Mouse (Mus musculus): Measurements from ENCODE around the gene Crtc2.

The Crtc2 gene

DNA sequence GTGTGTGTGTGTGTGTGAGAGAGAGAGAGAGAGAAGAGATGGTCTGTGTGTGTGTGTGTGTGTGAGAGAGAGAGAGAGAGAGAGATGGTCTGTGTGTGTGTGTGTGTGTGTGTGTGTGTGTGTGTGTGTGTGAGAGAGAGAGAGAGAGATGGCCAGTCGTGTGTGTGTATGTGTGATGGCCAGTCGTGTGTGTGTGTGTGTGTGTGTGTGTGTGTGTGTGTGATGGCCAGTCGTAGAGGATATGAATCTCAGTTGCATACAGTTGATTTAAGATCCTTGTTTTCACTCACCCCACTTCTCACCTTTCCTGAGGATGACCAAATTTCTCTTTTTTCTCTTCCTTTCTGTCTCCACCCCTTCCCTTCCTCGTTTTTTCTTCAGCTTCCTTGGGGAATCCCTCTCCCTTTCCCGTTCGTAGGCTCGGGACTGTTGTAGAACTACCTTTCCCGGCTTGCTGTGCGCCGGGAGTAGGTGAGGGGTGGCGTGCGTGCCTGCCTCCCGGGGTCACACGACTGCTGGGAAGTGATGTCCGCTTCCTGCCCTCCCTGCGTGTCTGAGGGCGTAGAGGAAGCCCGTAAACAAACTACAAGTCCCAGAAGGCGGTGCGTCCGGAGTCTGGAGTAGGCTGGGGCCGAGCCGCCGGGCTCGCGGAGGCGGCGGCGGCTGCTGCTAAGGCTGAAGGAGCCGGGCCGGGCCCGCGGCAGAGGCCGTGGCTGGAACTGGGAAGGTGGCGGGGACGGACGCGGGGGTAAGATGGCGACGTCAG lies at the start of gene Crtc2:
Gene Crtc2 (plus strand): TSS at position 511 of the 766 bp plus-strand sequence.
- DNase-seq, result peak; percentile 95

DNA sequence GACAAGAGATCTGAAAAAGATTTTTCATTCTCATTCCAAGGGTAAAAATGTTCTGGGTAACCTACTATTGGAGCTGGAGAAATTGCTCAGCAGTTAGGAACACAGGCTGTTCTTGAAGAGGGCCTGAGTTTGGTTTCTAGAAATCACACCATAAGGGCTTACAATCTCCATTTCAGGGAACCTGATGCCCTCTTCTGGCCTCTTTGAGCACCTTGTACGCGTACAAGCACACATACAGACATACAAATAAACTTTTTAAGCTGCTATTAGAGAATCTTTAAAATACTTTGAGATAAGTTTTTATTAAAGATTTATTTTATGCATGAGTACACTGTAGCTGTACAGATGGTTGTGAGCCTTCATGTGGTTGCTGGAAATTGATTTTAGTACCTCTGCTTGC lies 49.4 kb upstream of the Crtc2 start:
- DNase-seq, result no peak

DNA sequence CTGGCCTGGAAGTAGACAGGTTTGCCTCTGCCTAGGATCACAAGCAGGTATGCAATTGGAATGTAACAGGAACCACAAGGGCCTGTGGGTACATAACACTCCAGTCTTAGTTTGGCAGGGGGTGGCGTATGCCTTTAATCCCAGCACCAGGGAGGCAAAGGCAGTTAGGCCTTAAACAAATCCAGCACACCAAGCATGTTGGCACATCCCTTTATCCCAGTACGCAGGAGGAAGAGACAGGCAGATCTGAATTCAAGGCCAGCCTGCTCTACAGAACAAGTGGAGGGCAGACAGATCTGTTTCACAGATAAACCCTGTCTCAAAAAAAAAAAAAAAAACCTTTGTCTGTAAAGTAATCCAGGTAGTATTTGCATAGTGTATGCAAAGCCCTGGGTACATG lies 45.3 kb upstream of the Crtc2 start:
- no peak for DNase-seq

- DNase-seq, result no peak
Observed at GRCm38 (mm10) chr3:90209908-90210566, 43.9 kb upstream of the Crtc2 start.

- no peak for DNase-seq
Observed at GRCm38 (mm10) chr3:90211475-90212398, 42.2 kb upstream of the Crtc2 start.

DNA sequence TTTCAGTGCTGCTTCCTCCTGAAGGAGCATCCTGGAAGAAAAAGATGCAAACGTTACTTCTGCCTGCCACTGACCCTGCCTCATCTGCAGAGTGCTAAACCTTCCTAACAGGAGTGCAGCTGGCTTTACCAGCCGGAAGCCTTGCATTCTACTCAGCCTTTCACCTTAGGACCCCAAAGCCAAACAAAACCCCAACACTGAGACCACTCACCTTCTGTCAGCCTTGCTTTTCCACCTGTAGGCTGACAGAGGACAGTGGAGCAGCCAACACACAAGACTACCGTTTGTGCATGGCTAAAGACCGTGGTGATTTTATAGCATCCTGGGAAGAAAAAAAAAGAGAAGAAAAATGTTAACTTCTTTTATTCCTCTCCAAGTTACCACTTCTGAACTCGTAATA lies 41.2 kb upstream of the Crtc2 start:
- no peak for DNase-seq

DNA sequence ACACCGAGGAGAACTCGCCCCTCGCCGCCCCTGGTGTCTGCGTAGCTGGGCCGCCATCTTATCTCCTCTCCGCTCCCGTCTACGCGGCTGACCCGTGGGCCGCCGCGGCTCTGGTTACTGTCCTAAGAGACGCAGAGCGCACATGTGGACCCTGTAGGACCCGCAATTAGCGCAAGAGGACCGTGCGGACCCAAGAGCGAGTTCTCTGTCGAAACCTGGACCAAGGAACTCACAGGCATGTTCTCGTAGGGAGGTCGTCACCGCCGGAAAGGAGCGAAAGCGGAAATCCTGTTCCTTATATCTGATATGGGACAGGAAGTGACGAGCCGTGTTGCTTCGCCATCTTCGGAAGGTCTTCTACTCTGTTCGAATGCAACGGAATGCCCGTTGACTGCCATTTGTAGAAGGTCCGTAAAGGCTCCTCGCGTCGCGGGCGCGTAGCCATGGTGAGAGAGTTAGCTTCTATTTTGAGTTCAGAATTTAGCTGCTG lies 40.5 kb upstream of the Crtc2 start, which contains the start of the genes Rps27 and Rab13:
Gene Rps27 (minus strand): TSS at position 275 of the 490 bp plus-strand sequence.
Gene Rab13 (plus strand): TSS at position 319 of the 490 bp plus-strand sequence.
- DNase-seq, result peak; percentile 86

- DNase-seq, result peak; percentile 24
Observed at GRCm38 (mm10) chr3:90213956-90214684, 39.8 kb upstream of the Crtc2 start.

- DNase-seq, result no peak
Observed at GRCm38 (mm10) chr3:90215825-90216380, 38.1 kb upstream of the Crtc2 start.

DNA sequence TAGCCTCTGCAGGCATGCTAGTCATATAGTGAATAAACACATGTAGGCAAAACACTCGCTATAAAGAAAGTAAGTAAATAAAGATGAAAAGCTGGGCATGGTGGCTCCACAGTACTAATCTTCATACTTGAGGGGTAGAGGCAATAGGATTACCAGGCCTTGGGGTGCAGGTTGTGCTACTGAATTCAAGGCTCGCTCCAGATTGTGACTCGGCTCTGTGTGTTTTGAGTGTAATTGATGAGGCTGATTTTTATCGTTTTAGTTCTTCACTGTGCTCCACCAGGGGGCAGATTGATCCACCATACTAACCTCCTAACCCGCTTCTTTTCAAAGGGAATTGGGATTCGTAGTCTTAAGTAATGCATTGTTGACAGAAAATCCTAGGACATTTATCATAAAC lies 33.9 kb upstream of the Crtc2 start:
- peak; percentile 67 for DNase-seq

- peak; percentile 34 for DNase-seq
Observed at GRCm38 (mm10) chr3:90220531-90220951, 33.4 kb upstream of the Crtc2 start.

DNA sequence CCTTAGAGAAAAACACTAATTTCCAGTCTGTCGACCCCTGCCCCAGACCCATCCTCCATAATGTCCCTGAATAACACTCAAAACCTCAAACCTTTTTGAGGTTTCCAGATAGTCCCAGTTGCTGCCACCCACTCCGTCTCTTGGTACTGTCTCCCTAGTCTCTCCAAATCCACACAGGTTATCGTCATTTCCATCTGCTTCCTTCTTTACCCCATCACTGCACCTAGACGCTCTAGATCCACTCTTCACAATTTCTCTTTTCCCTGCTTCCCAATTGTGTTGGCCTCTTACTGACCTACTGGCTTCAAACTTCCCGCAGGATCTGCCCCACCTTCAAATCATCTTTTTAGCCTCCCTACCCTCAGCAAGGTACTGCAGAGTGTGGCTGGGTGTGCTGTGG lies 32.8 kb upstream of the Crtc2 start:
- DNase-seq, result no peak

DNA sequence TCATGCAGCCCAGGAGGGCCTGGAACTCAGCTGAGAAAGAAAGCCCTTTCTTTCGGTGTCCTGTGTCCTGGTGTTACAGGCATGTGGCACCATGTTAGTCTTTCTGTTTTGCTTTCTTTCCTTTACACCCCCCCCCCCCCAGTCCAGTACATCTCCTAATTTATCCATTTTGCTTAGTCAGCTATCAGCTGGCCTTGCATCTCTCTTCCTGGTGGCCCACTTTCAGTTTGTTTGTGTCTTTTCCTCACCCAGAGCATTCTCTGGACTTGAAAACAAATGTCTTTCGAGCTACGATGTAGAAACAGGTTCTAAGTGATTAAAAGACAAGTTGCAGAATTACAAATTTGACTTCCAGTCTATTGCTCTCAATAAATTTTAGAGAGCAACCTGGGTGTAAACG lies 31.5 kb upstream of the Crtc2 start:
- no peak for DNase-seq

DNA sequence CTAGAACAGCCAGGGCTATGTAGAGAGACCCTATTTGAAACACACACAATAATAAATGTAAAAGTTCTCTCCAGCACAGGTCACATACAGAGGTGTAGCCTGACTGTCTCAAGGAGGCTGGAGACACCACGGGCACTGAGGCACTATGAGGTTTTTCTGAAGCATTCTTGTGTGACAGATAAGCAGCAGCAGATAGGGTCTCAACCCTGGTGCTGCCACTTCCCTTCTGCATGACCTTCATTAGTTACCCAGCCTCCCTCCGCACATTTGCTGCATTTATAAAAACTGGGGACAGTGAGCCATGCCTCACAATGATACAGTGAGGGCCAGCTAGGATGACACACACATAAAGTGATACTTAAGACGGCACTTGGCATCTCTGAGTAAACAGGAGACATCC lies 31.0 kb upstream of the Crtc2 start:
- no peak for DNase-seq

- DNase-seq, result no peak
Observed at GRCm38 (mm10) chr3:90224331-90224730, 29.6 kb upstream of the Crtc2 start.

DNA sequence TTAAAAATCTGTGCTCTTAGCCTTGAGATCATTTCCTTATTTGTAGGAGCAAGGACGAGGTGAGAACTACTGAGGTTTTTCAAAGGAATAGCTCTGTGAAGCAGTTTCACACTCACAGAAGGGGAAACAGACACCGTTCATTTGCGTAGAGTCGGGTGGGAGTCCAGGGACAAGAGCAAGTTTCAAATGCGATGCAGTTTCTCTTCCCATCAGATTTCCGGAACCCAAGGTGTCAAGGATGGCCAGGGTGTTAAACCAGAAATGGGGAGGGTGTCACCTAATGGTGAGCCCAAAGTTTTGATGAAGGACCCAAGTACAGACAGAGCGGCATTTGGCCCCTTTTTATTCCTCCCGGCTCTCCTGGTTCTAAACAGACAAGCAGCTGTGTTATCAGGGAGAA lies 22.9 kb upstream of the Crtc2 start:
- no peak for DNase-seq

GRCm38 (mm10) chr3:90231507-90232333 lies 22.2 kb upstream of the Crtc2 start, which contains the start of gene Jtb:
Jtb (plus strand) TSS chr3:90231597.
- DNase-seq, result peak; percentile 89

DNA sequence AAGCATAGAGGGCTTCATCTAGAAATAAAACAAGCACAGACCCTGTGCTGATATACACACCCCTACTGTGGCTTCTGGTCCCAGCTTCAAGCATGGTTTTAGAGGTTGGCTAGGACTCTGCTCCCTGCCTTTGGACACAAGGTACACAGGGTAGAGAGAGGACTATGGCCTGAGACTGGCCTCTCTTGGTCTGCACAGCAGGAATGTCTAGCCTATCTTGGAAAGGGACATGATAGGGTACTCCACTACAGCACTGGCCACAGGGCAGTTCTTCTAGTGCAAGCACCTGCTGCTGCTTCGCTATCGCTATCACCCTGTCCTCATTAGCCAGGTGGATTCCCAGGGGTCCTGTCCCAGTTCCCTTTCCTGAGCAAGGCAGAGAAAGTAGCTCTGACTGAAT lies 12.7 kb upstream of the Crtc2 start:
- no peak for DNase-seq

DNA sequence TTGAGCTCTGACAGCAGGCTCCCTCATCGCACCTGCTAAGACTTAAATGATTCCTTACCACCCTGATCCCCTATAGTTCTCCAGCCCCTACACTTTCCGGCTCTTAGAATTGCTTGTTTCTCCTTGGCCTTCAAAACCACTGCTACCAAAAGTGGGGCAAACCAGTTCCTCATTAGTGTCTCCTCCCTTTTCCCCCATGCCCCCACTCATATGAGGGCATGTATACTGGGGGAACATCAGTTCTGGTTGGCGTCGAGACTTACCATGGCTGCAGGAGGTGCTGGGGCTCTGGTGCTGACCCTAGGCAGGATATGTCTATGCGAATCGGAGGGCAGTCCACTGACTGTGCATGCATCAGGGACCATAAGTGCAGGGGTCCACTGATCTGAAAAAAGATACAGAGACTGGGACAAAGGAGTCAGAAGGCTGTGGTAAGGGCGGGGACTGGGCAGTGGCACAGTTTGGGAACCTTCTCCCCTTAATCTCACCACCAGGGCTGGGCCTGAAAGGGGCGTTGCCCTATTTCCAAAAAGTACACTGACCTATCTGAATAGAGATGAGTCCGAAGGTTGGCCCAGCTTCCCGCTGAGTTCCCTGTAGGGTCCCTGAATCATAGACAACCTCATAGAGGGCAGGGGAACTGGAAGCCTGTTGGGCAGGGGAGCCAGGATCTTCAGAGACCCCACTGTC lies 12.1 kb upstream of the Crtc2 start:
- no peak for DNase-seq
